Mouse (Mus musculus): ENCODE results near the gene Nbas. TPM values are rescaled to one million over a fixed set of nuclear protein-coding genes. Genes with fewer than 3 reads are reported as not detected.

The Nbas gene
- total and polyA plus RNA-seq, 2 experiments from 2014 or later = 3.9 to 20.2 TPM

DNA sequence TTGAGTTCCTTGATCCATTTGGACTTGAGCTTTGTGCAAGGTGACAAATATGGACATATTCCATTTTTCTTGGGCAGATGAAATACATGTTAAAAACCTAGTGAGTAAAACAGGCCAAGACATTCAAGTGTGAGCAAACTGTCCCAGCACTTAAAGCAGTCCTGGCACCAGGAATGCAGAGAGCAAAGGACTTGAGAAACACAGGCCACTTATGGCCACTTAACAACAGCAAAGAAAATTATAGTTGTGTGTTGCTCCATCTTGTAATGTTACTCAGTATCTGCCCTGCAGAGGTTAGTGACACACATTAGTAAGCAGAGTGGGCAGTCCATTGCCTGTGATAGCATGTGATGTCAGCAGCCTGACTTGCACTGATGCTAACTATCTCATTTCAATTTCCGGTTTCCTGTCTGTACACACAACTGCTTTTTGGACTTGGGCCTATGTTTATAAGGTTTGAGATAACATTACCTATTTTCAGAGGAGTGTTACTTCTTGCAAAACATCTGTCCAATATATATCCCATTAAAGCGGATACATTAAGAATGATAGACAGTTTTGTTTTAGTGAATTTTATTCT is 176.6 kb downstream of the Nbas start:
- no peaks in the 10 kb centered on the region for H3K4me1 ChIP-seq (ENCODE audit: control insufficient read depth, insufficient read depth)
- WGBS = 57% methylated on average over 2 of the region's 2 CpGs
- no peak overlapping the region for H3K27ac ChIP-seq (ENCODE audit: low read depth)
- no peak overlapping the region for H3K4me3 ChIP-seq (ENCODE audit: low read depth, low read length)
- TF ChIP-seq CTCF (IDR thresholded peaks at IDR 0.05; ENCODE audit: low read depth) = no peak
- no peak for TF ChIP-seq EP300 (IDR thresholded peaks at IDR 0.05; ENCODE audit: low read depth)
- 0 out of 2 replicates have a peak, but pooled peaks cover 3% of the 10 kb centered on the region for H3K36me3 ChIP-seq (replicated peaks; ENCODE audit: control insufficient read depth, insufficient read depth, low read length)
- H3K9ac ChIP-seq (replicated peaks; ENCODE audit: low read depth, low read length) = no peak overlapping the region
- no peaks in the 10 kb centered on the region for H3K27me3 ChIP-seq (ENCODE audit: control insufficient read depth, insufficient read depth, low read length)
- no peak; the same call in 1 of the 2 replicates for ATAC-seq (ENCODE audit: insufficient read depth, low read depth)
- DNase-seq (ENCODE audit: low spot score) = peak; percentile 6
- no peaks in the 10 kb centered on the region for H3K9me3 ChIP-seq (replicated peaks; ENCODE audit: control insufficient read depth, low read length)
- no peak overlapping the region for H3K4me2 ChIP-seq (ENCODE audit: low read depth, low read length)

DNA sequence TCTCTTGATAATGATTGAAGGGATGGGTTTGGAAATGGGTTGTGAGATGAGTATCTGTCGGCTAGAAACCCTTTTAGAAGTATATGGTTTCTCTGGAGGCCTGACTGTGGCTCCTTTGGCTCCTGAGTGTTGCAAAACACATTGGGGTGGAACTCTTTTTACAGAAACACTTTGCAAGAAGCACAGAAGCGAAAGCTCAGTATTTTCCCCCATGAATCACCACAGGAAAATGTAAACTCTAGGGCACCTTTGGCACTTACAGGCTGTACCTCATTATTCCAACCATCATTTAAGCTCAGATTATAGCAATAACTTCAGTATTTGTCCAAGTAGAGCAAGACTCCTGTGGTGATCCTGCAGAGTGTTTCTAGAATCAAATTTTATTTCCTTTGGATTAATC is 180.0 kb downstream of the Nbas start:
- TF ChIP-seq EP300 (IDR thresholded peaks at IDR 0.05; ENCODE audit: low read depth) = no peak
- TF ChIP-seq CTCF (IDR thresholded peaks at IDR 0.05; ENCODE audit: low read depth) = no peak
- ATAC-seq (ENCODE audit: insufficient read depth, low read depth) = no peak
- H3K27me3 ChIP-seq (ENCODE audit: control insufficient read depth, insufficient read depth, low read length) = no peaks in the 10 kb centered on the region
- no peak overlapping the region for H3K27ac ChIP-seq (ENCODE audit: low read depth)
- H3K4me3 ChIP-seq (ENCODE audit: low read depth, low read length) = no peak overlapping the region
- H3K9me3 ChIP-seq (replicated peaks; ENCODE audit: control insufficient read depth, low read length) = no peaks in the 10 kb centered on the region
- H3K36me3 ChIP-seq (replicated peaks; ENCODE audit: control insufficient read depth, insufficient read depth, low read length) = peaks cover 4% of the 10 kb centered on the region; the same call in 1 of the 2 replicates
- H3K4me1 ChIP-seq (ENCODE audit: control insufficient read depth, insufficient read depth) = no peaks in the 10 kb centered on the region
- H3K4me2 ChIP-seq (ENCODE audit: low read depth, low read length) = no peak overlapping the region
- H3K9ac ChIP-seq (replicated peaks; ENCODE audit: low read depth, low read length) = no peak overlapping the region
- no peak for DNase-seq (ENCODE audit: low spot score)
- WGBS = 82% methylated on average over 2 of the region's 2 CpGs

DNA sequence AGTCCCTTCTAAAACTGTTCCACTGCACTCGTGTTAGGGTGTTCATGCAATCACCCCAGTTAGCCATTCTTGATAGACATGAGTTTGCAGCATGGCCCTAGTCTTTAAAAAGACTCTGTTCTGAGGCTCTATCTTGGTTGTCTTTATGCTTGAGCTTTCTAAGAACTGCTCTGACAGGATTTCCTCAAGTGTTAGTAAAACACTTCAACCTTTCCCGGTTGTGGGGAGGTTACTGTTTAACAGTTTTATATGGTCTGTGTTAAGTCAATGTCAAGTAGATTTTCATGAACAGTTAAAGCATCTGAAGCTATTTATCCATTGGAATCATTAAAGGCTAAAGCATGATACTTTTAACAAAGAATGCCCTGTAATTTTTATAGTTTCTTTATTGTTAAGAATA is 183.1 kb downstream of the Nbas start:
- 76% methylated on average over 2 of the region's 2 CpGs for WGBS
- DNase-seq (ENCODE audit: low spot score) (no peak), ATAC-seq (ENCODE audit: insufficient read depth, low read depth) (no peak)

DNA sequence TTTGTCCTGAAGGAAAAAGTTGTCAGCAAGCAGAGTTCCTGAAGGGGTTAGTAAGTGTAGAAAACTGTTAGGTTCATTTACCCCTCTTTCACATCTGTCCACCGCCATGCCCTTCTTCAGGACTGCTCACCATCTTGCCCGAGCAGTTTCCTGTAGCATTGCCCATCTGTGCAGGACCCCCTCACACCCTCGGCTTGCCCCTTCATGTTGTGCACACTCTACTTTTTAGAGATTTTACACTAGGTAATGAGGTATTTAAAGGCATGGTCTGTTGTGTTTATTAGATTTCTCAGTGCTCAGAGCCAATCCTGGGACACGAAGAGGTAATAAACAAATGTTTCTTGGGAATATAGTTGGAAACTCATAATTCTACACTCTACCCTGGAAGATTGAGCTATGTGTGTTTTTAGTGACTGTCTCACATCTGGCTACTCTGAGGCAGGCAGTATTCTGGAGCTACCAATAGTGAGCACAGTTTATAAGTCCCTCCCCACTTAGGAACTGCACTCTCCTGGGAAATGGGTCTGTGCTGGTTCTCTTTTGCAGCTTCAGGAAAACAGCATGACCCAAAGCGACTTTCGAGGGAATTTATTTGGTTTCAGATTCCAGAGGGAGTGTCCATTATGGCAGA is 191.4 kb downstream of the Nbas start:
- no peak for ATAC-seq (ENCODE audit: insufficient read depth, low read depth)
- WGBS = 79% methylated on average over 6 of the region's 6 CpGs
- H3K9ac ChIP-seq (replicated peaks; ENCODE audit: low read depth, low read length) = no peak overlapping the region

More for the DNA sequence above, 183.1 kb downstream of the Nbas start:
- H3K4me1 ChIP-seq (ENCODE audit: control insufficient read depth, insufficient read depth) = no peaks in the 10 kb centered on the region
- H3K9ac ChIP-seq (replicated peaks; ENCODE audit: low read depth, low read length) = no peak overlapping the region
- no peaks in the 10 kb centered on the region for H3K27me3 ChIP-seq (ENCODE audit: control insufficient read depth, insufficient read depth, low read length)
- no peak overlapping the region for H3K27ac ChIP-seq (ENCODE audit: low read depth)
- no peak overlapping the region for H3K4me2 ChIP-seq (ENCODE audit: low read depth, low read length)
- peaks cover 4% of the 10 kb centered on the region; the same call in 1 of the 2 replicates for H3K36me3 ChIP-seq (replicated peaks; ENCODE audit: control insufficient read depth, insufficient read depth, low read length)
- H3K9me3 ChIP-seq (replicated peaks; ENCODE audit: control insufficient read depth, low read length) = no peaks in the 10 kb centered on the region
- TF ChIP-seq CTCF (IDR thresholded peaks at IDR 0.05; ENCODE audit: low read depth) (no peak), EP300 (IDR thresholded peaks at IDR 0.05; ENCODE audit: low read depth) (no peak)
- H3K4me3 ChIP-seq (ENCODE audit: low read depth, low read length) = no peak overlapping the region

DNA sequence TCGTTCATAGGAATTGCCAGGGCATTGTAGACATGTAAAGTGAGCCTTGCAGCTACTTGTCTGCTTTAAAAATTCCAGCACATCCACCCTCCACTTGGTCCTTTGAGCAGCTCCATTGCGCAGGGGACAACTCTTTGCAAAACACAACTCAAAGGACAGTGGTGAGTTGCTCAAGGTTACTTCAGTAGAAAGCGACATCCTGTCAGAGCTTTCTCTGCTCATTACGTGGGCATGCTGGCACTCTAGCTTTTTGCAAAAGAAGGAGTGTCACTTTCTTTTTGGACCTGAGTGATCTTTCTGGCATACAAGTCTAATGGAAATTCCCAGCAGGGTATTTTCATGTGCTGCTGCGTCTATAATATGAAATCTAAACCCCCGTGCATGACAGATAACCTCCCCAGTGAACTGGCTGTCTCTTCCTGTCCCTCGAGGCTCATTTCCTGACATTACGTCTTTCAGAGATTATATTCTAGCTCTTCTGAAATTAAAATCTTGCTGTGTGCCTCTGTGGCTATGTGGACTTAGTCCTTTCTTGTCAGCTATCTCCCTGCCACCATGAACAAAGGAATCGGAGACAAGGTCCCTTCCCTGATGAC is 192.7 kb downstream of the Nbas start:
- Histone ChIP-seq H3K36me3 (replicated peaks; ENCODE audit: control insufficient read depth, insufficient read depth, low read length) (no peaks in the 10 kb centered on the region), H3K27me3 (ENCODE audit: control insufficient read depth, insufficient read depth, low read length) (no peaks in the 10 kb centered on the region), H3K4me1 (ENCODE audit: control insufficient read depth, insufficient read depth) (no peaks in the 10 kb centered on the region), H3K4me3 (ENCODE audit: low read depth, low read length) (no peak overlapping the region), H3K4me2 (ENCODE audit: low read depth, low read length) (no peak overlapping the region), H3K9me3 (replicated peaks; ENCODE audit: control insufficient read depth, low read length) (no peaks in the 10 kb centered on the region), H3K27ac (ENCODE audit: low read depth) (no peak overlapping the region), H3K9ac (replicated peaks; ENCODE audit: low read depth, low read length) (no peak overlapping the region)
- DNase-seq (ENCODE audit: low spot score) = no peak
- no peak for ATAC-seq (ENCODE audit: insufficient read depth, low read depth)
- WGBS = 50% methylated on average over 9 of the region's 9 CpGs
- TF ChIP-seq CTCF (IDR thresholded peaks at IDR 0.05; ENCODE audit: low read depth) = no peak
- no peak for TF ChIP-seq EP300 (IDR thresholded peaks at IDR 0.05; ENCODE audit: low read depth)

More for the DNA sequence above, 191.4 kb downstream of the Nbas start:
- no peaks in the 10 kb centered on the region for H3K9me3 ChIP-seq (replicated peaks; ENCODE audit: control insufficient read depth, low read length)
- TF ChIP-seq CTCF (IDR thresholded peaks at IDR 0.05; ENCODE audit: low read depth) = no peak
- no peak for TF ChIP-seq EP300 (IDR thresholded peaks at IDR 0.05; ENCODE audit: low read depth)
- no peaks in the 10 kb centered on the region for H3K27me3 ChIP-seq (ENCODE audit: control insufficient read depth, insufficient read depth, low read length)
- H3K4me1 ChIP-seq (ENCODE audit: control insufficient read depth, insufficient read depth) = no peaks in the 10 kb centered on the region
- DNase-seq (ENCODE audit: low spot score) = no peak
- no peaks in the 10 kb centered on the region for H3K36me3 ChIP-seq (replicated peaks; ENCODE audit: control insufficient read depth, insufficient read depth, low read length)
- no peak overlapping the region for H3K27ac ChIP-seq (ENCODE audit: low read depth)
- H3K4me3 ChIP-seq (ENCODE audit: low read depth, low read length) = no peak overlapping the region
- no peak overlapping the region for H3K4me2 ChIP-seq (ENCODE audit: low read depth, low read length)
